Mouse (Mus musculus): ENCODE data around the gene Med29. TPM values are rescaled to one million over a fixed set of nuclear protein-coding genes. Genes with fewer than 3 reads are reported as not detected.

Med29 gene
- polyA plus RNA-seq, 1 experiment from 2014 or later = 57.7 TPM

DNA sequence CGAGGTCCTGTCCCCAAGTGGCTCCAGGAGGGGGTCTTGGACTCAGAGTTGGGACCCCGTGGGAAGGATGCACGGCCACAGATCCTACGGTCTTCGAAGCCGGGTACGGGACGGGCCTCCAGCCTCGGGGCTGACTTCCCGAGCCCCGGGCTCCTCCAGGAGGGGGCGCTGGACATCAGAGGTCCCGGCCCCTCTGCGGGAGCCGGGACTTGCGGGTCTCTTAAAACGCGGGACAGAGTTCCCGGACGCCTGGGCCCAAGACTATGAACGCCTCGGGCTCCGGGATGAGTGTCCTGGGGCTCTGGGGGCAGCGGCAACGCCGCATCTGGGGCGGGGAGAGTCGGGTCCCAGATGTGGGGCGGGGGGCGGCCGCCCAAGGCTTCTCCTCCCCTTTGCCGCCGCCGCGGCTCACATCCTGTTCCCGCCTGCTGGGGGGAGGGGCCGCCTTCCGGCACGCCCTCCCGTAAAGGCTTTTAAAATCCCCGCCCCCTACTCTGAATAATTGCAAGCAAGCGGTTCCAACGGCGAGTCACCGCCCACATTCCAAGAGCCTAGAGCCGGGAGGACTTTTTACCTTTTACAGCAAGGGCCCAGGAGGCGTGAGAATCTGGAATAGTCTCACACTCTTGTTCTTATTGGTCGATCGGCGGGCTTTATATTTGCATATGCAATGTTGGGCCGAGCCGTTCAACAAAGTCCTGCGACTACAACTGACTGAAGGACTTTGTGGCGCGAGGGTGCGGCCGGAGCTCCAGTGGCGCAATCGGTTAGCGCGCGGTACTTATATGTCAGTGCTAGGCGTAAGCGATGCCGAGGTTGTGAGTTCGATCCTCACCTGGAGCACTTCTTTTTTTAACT, 20.0 kb downstream of the Med29 start, which contains the start of gene Plekhg2:
Gene Plekhg2 (minus strand): TSS at position 349 of the 858 bp plus-strand sequence.
- Histone ChIP-seq H3K27me3 (no peaks in the 10 kb centered on the region), H3K4me3 (replicated peaks) (peak within 1 kb of the TSS; percentile 88), H3K9me3 (replicated peaks) (no peaks in the 10 kb centered on the region), H3K4me2 (peak within 1 kb of the TSS; percentile 73), H3K9ac (peak within 1 kb of the TSS; percentile 98), H3K36me3 (peaks cover 28% of the 10 kb centered on the region), H3K27ac (peak within 1 kb of the TSS; percentile 97), H3K4me1 (peaks cover 68% of the 10 kb centered on the region)
- WGBS = under 1% methylated on average over 58 of the region's 66 CpGs
- ATAC-seq (replicated peaks; ENCODE audit: low FRiP score) = peak; percentile 91

DNA sequence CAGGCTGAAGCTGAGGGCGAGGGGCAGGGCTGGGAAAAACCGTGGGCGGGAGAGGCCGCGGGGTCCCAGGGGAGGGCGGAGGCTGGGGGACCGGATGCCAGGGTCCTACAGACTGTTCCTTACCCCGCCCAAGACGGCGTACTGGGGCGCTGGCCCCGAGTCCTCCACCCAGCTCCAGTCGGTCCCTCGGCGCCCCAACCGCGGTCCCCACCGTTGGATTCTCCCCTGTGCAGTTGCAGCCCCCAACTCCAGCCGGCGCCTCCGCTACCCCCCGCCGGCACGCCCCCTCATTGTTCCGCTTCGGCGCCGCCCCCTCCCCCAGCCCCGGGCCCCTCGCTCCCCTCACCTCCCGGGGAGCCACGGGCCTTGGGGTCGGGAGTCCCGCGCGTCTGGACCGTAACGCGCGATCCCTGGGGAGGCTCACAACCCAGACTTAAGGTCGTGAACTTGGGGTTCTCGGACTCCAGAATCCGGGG, 21.0 kb downstream of the Med29 start:
- 0 out of 2 replicates have a peak, but pooled peaks have one; percentile 2 for ATAC-seq (replicated peaks; ENCODE audit: low FRiP score)
- Histone ChIP-seq H3K27ac (peak overlapping the region; percentile 97), H3K4me1 (peaks cover 60% of the 10 kb centered on the region), H3K4me3 (replicated peaks) (peak overlapping the region; percentile 88), H3K27me3 (no peaks in the 10 kb centered on the region), H3K4me2 (peak overlapping the region; percentile 73), H3K9me3 (replicated peaks) (no peaks in the 10 kb centered on the region), H3K9ac (peak overlapping the region; percentile 98), H3K36me3 (peaks cover 38% of the 10 kb centered on the region)
- under 1% methylated on average over 41 of the region's 43 CpGs for WGBS

DNA sequence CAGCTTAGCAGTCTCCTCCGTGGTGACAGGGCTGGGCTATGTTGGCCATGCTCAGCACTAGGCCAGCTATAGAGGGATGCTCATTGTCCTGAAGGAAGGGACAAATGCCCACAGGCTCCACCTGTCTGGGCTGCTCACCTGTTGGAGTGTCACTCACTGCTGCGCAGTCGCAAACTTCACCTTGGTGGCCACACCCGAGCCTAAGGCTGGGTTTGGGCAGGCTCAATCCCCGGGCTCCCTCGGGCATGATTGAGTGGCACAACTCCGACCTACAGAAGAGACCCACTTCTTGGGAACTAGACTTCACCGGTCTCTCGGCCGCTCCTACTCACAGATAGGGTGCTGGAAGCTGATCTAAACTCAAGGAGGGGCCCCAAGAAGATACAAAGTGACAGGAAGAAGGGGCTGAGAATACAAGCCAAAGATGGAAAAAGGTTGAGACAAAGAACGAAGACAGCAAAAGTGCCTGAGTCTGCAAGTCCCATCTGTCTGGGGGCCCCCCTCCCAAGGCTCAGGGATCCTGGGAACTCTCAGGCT, 21.5 kb downstream of the Med29 start:
- WGBS = 4% methylated on average over 11 of the region's 11 CpGs
- no peaks in the 10 kb centered on the region for H3K27me3 ChIP-seq
- H3K9ac ChIP-seq = peak overlapping the region; percentile 98
- H3K4me1 ChIP-seq = peaks cover 55% of the 10 kb centered on the region
- peak overlapping the region; percentile 97 for H3K27ac ChIP-seq
- H3K4me3 ChIP-seq (replicated peaks) = peak overlapping the region; percentile 88
- ATAC-seq (replicated peaks; ENCODE audit: low FRiP score) = no peak
- peak overlapping the region; percentile 73 for H3K4me2 ChIP-seq
- H3K9me3 ChIP-seq (replicated peaks) = no peaks in the 10 kb centered on the region
- H3K36me3 ChIP-seq = peaks cover 43% of the 10 kb centered on the region

DNA sequence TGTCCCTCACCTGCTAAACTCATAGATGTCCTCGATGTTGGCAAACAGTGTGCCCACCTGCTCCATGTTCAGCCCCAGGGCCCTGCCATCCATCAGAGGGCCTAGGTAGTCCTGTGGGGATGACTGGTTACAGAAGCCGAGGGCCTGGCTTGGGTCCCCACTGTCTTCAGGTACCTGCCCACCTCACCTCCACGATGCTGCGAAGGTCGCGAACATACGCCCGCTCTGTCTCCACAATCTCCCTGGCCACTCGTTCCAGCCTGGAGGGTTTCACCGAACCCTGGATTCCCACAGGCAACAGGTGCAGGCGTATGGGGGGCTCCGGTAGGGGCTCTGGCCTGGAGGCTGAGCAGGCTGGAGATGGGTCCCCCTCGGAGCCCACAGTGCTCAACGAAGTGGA, 22.5 kb downstream of the Med29 start:
- Histone ChIP-seq H3K27me3 (no peaks in the 10 kb centered on the region), H3K9me3 (replicated peaks) (no peaks in the 10 kb centered on the region), H3K36me3 (peaks cover 53% of the 10 kb centered on the region), H3K9ac (peak overlapping the region; percentile 98), H3K4me1 (peaks cover 47% of the 10 kb centered on the region), H3K27ac (no peak overlapping the region), H3K4me2 (peak overlapping the region; percentile 73), H3K4me3 (replicated peaks) (peak overlapping the region; percentile 88)
- ATAC-seq (replicated peaks; ENCODE audit: low FRiP score) = no peak
- WGBS = 91% methylated on average over 14 of the region's 14 CpGs

DNA sequence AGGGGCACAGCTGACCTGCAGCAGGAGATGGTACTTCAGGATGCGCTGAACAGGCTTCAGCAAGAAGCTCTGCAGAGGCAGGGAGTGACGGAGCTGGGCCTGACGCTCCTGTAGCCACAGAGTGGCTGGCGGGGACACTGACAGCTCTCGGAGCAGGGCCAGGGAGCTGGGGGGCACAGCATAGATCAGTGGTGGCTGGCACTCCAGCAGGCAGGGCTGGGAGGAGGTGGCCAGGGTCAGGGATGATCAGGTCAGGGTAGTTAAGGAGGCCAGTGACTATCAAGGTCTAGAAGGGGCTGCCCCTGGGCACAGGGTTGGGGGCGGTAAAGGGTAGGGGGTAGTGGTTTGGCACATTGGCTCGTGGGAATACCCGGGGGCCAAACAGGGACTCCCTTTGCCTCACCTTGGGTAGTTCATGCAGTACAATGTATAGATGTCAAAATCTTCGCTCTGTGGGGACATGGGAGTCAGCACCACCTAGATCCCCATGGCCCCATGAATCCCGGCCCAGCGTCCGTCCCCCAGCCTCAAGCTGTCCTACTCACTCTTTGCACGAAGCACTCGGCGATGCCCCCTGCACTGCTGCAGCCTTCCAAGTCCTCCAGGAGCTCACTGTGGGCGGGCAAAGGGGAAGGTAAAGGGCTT, 24.1 kb downstream of the Med29 start:
- Histone ChIP-seq H3K4me3 (replicated peaks) (no peak overlapping the region), H3K4me1 (peaks cover 32% of the 10 kb centered on the region), H3K9me3 (replicated peaks) (no peaks in the 10 kb centered on the region), H3K9ac (no peak overlapping the region), H3K4me2 (peak overlapping the region; percentile 73; the same call in 1 of the 2 replicates), H3K27me3 (no peaks in the 10 kb centered on the region), H3K27ac (no peak overlapping the region), H3K36me3 (peaks cover 69% of the 10 kb centered on the region)
- ATAC-seq (replicated peaks; ENCODE audit: low FRiP score) = no peak
- WGBS = 93% methylated on average over 16 of the region's 16 CpGs

DNA sequence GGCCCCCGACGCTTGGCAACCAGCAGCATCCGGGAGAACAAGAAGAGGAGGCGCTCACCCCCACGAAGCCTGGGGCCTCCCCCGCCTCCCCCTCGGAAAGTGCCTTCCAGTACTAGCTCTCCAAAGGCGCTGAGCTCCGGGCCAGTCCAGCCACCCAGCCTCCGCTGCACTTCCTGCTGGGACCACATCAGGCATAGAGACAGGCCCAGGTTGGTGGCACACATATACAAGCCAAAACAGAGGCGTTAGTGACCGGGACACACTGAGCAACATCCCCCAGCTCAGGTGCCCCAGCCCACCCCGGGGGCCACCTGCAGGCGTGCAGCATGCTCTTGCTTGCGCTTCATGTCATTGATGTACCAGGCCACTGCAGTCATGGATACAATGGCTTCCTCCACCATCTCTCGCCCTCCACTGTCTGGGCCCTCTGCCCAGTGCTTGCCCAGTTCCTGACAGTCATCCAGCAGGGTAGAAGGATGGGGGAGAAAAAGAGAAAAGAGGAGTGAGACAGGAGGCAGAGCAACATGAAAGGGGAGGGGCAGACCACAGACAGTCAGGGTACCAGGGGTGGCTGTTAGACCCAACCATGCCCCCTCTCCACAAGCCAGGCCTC, 24.7 kb downstream of the Med29 start:
- ATAC-seq (replicated peaks; ENCODE audit: low FRiP score) = no peak
- Histone ChIP-seq H3K9ac (no peak overlapping the region), H3K27me3 (no peaks in the 10 kb centered on the region), H3K4me2 (no peak overlapping the region), H3K4me1 (peaks cover 32% of the 10 kb centered on the region), H3K4me3 (replicated peaks) (no peak overlapping the region), H3K27ac (no peak overlapping the region), H3K36me3 (peaks cover 75% of the 10 kb centered on the region), H3K9me3 (replicated peaks) (no peaks in the 10 kb centered on the region)
- 84% methylated on average over 16 of the region's 16 CpGs for WGBS

DNA sequence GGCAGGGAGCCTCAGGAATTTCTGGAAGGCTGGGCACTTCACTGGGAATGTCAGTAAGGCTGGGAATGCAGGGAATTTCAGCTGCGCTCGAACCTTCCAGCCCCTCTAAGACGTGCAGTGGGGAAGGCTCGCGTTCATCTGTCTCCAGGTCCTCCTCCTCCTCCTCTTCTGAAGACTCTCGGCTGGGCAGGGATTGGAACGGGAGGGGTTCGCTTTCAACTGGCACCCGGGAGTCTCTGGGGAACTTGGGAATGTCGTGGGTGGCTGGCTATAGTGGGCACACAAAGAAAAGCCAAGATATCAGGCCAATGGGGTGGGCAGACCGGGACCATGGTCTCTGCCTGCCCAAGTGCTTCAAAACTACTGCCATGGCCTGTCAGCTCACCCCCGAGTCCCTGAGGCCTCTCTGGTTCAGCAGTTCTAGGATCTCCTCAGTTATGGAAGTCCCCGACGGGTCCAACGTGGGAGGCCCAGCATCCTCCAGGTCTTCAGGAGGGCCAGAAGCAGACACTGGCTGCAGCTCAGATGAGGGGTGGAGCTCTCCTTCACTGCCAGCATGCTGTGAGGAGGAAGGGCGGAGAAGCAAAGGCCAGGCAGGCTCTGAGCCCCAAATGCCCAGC, 30.0 kb downstream of the Med29 start:
- no peak overlapping the region for H3K27ac ChIP-seq
- H3K27me3 ChIP-seq = no peaks in the 10 kb centered on the region
- ATAC-seq (replicated peaks; ENCODE audit: low FRiP score) = no peak
- peaks cover 17% of the 10 kb centered on the region for H3K4me1 ChIP-seq
- H3K4me2 ChIP-seq = no peak overlapping the region
- WGBS = 81% methylated on average over 16 of the region's 16 CpGs
- H3K4me3 ChIP-seq (replicated peaks) = no peak overlapping the region
- no peaks in the 10 kb centered on the region for H3K9me3 ChIP-seq (replicated peaks)
- no peak overlapping the region for H3K9ac ChIP-seq
- peaks cover 92% of the 10 kb centered on the region for H3K36me3 ChIP-seq

DNA sequence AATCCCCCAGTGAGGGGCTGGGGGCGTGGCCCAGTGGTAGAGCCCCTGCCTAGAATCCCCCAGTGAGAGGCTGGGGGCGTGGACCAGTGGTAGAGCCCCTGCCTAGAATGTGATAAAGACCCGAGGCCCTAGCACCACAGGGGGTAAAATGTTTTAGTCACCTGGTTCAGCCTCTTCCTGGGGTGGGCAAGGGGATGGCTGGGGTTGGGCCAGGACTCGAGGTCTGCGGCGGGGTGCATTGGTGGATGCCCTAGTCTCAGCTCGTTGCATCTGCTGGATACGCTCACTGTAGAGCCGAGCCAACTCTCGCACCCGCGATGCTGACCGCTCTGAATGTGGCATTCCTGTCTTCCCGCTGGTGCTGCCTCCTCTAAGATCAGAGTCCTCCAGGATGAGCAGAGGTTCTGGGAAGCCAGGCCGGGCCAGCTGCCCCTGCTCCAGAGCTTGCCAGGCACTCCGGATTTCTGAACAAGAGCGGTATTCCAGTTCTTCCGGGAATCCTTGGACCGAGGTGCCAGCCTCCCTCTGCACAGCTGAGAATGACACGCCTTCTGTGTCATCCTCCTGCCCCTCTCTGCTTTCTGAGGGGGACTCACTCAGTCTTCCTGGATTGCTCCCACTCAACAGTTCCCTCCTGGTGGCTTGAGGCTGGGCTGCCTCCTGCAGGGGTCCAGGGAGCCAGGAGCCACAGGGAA, 30.7 kb downstream of the Med29 start:
- Histone ChIP-seq H3K9ac (no peak overlapping the region), H3K4me2 (no peak overlapping the region), H3K36me3 (peaks cover 84% of the 10 kb centered on the region), H3K27ac (no peak overlapping the region), H3K9me3 (replicated peaks) (no peaks in the 10 kb centered on the region), H3K27me3 (no peaks in the 10 kb centered on the region), H3K4me3 (replicated peaks) (no peak overlapping the region), H3K4me1 (peaks cover 25% of the 10 kb centered on the region)
- ATAC-seq (replicated peaks; ENCODE audit: low FRiP score) = no peak
- WGBS = 95% methylated on average over 20 of the region's 20 CpGs

DNA sequence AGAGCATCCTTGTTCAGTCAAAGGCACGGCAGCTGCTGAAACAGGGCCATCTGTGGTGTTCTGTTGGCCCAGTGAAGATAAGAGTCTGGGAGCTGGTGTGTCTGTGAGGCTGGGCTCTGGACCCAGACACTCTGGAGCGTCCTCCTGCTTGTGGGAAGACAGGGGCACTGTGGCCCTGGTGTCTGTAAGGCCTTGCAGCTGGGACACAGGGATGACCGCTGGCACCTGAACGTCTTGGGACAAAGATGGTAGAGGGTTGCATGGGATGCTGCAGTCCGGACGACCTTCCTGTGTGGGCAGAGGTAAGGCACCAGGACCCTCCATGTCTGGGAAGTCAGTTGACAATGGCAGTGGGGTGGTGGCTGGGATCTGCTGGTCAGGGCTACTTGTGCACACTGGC, 32.2 kb downstream of the Med29 start:
- Histone ChIP-seq H3K27ac (no peak overlapping the region), H3K27me3 (no peaks in the 10 kb centered on the region), H3K36me3 (peaks cover 70% of the 10 kb centered on the region), H3K4me2 (no peak overlapping the region), H3K9ac (no peak overlapping the region), H3K9me3 (replicated peaks) (no peaks in the 10 kb centered on the region), H3K4me1 (peaks cover 28% of the 10 kb centered on the region), H3K4me3 (replicated peaks) (no peak overlapping the region)
- ATAC-seq (replicated peaks; ENCODE audit: low FRiP score) = no peak
- 97% methylated on average over 6 of the region's 6 CpGs for WGBS

DNA sequence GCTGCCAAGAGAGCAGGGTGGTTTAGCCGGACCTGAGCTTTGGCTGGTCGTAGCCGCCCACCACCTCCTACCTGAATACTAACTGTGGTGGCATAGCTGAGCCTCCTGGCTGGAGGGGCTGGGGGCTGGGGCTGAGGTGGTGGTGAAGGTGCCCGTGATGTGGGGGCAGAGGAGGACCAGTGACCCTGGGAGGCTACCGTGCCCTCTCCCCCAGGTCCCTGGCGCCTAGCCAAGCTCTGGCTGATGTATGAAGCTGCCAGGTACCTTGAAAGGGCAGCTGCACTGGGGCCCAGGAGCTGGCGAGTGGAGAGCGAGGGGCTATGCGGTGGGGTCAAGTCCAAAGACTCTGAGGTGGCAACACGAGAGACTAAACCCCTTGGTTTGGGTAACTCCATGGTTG, 32.7 kb downstream of the Med29 start:
- WGBS = 85% methylated on average over 10 of the region's 10 CpGs
- H3K9me3 ChIP-seq (replicated peaks) = no peaks in the 10 kb centered on the region

DNA sequence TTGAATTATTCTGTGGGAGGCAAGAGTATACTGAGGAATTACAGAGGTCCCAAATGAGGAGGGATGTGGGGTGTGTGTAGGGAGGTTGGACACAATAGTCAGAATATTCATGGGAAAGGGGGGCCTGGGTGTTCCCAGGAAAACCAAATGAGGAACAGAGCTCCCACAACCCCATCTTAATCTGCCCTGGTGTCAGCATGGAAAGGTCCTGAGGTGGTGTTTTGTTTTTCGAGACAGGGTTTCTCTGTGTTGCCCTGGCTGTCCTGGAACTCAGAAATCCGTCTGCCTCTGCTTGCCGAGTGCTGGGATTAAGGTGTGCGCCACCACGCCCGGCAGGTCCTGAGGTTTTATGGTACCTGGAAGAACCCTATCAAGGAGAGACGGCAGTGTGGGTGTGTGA, 34.1 kb downstream of the Med29 start:
- Histone ChIP-seq H3K4me1 (peaks cover 28% of the 10 kb centered on the region), H3K4me3 (replicated peaks) (no peak overlapping the region), H3K9ac (0 out of 2 replicates have a peak overlapping the region, but pooled peaks have one; percentile 14), H3K36me3 (peaks cover 69% of the 10 kb centered on the region), H3K4me2 (no peak overlapping the region), H3K9me3 (replicated peaks) (no peaks in the 10 kb centered on the region), H3K27me3 (no peaks in the 10 kb centered on the region), H3K27ac (peak overlapping the region; percentile 87)
- ATAC-seq (replicated peaks; ENCODE audit: low FRiP score) = no peak
- 67% methylated on average over 7 of the region's 7 CpGs for WGBS

More for the DNA sequence above, 32.7 kb downstream of the Med29 start:
- Histone ChIP-seq H3K27me3 (no peaks in the 10 kb centered on the region), H3K27ac (no peak overlapping the region), H3K4me3 (replicated peaks) (no peak overlapping the region), H3K4me1 (peaks cover 28% of the 10 kb centered on the region), H3K9ac (no peak overlapping the region), H3K36me3 (peaks cover 69% of the 10 kb centered on the region), H3K4me2 (no peak overlapping the region)
- no peak for ATAC-seq (replicated peaks; ENCODE audit: low FRiP score)

Measured in kidney, embryonic 15.5 days (tissue).